Mouse (Mus musculus): Measurements from ENCODE around the gene Flot1.

The Flot1 gene

GRCm38 (mm10) chr17:35810900-35811648 is 12.0 kb upstream of the Flot1 start:
- DNase-seq (ENCODE audit: inconsistent age in 2 of 2, low spot score in 1 of 2): peak in 1 of 2 experiments; percentile 56

DNA sequence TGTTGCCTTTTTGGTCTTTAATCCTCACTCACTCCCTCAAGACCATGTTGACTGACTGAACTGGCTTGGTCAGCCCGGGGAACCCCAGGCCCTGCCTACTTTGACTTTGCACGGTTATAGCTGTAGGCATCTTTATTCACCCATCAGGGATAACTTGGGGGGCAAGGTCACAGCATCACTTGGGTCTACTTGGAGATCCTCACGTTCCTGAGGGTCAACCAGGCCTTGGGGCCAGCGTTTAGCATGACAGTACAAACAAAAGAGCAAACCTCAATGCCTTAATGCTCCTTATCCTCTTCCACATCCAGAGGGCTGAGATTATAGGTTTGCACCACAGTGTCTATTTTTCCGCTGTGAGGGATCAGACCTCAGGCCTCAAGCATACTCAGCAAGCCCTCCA is 10.7 kb upstream of the Flot1 start:
- peak in 1 of 2 experiments; percentile 47 for DNase-seq (ENCODE audit: inconsistent age in 2 of 2, low spot score in 1 of 2)

DNA sequence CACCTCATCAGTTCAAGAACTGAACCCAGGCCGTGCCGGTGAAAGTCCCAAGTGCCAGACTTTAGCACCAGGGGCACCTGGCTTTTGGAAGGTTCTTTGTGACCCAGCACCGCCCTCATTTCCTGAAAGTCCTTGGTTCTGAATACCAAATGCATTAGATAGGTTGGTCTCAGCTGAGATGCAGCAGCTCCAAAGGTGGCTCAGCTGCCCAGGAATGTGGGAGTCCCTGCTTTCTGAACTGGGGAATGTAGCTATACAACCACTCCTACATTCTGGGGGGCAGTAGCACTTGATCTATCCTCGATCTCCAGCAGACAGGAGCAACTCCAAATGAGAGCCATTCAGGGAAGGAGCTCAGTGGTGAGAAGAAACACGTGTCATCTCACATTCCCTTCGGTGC is 10.3 kb upstream of the Flot1 start:
- no peak for DNase-seq (ENCODE audit: inconsistent age in 2 of 2, low spot score in 1 of 2)

GRCm38 (mm10) chr17:35813245-35813647 is 9.8 kb upstream of the Flot1 start:
- peak; percentile 96 to 98 for DNase-seq (ENCODE audit: inconsistent age in 2 of 2, low spot score in 1 of 2)

DNA sequence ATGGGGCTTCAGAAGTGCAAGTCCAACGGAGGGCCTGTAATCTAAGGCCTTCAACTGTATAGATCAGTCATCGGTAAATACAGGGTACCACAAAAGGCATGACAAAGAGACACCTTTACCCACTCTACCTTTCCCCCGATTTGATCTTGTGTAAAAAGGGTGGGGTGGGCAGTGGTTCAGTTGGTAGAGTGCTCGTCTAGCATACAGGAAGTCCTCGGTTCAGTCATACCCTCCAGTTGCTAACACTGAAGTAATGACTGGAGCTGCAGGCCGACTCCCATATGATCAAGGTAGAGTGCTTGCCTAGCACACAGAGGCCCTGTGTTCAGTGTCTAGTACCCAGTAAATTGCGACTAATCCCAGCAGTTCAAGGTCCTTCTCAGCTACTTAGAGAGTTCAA is 9.4 kb upstream of the Flot1 start:
- peak in 1 of 2 experiments; percentile 48 for DNase-seq (ENCODE audit: inconsistent age in 2 of 2, low spot score in 1 of 2)

DNA sequence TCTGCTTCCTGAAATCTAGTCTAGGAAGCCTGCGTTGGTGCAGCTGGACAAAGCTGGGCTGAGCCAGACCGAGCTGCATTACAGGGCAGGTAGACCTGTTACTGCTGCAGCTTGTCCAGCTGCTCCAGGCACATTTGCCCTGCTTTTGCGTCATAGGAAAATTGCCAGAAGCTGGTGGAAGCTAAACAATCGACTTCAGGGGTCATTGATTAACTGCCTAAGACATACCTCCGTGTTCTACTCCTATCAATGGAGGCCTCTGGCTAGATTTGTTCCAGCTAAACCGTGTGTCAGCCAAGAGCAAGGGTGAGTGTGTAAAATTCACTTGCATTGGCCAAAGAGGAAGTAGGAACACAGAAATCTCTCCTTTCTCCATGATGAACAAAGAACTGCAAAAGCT is 8.4 kb upstream of the Flot1 start:
- peak; percentile 18 to 62 for DNase-seq (ENCODE audit: inconsistent age in 2 of 2, low spot score in 1 of 2)

GRCm38 (mm10) chr17:35815836-35816235 is 7.2 kb upstream of the Flot1 start:
- DNase-seq (ENCODE audit: inconsistent age in 2 of 2, low spot score in 1 of 2): no peak

GRCm38 (mm10) chr17:35816686-35817085 is 6.3 kb upstream of the Flot1 start:
- DNase-seq (ENCODE audit: inconsistent age in 2 of 2, low spot score in 1 of 2): no peak

DNA sequence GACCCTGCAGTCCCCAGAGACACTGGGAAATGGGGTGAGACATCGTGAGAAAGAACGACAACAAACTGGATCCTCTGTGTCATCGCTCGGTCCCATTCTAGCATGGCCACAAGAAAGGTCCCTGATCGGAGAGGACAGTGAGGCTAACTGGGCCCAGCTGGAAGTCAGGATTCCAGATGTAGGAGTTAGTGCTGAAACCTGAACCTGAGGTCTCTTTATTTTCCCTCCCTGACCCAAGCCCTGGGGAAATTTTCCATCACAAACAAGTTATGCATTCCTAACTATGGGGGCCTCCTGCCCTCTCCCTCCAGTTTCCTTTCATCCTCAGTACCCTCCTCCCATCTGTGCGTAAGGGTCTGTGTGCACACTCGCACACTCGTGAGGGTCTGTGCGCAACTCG is 5.8 kb upstream of the Flot1 start:
- no peak for DNase-seq (ENCODE audit: inconsistent age in 2 of 2, low spot score in 1 of 2)

GRCm38 (mm10) chr17:35820111-35820510 is 2.9 kb upstream of the Flot1 start:
- no peak for DNase-seq (ENCODE audit: inconsistent age in 2 of 2, low spot score in 1 of 2)

GRCm38 (mm10) chr17:35821439-35822430 is 1.3 kb upstream of the Flot1 start, which contains the start of gene Ier3:
Ier3 (plus strand) TSS chr17:35821684.
- peak; percentile 92 to 97 for DNase-seq (ENCODE audit: inconsistent age in 2 of 2, low spot score in 1 of 2)

DNA sequence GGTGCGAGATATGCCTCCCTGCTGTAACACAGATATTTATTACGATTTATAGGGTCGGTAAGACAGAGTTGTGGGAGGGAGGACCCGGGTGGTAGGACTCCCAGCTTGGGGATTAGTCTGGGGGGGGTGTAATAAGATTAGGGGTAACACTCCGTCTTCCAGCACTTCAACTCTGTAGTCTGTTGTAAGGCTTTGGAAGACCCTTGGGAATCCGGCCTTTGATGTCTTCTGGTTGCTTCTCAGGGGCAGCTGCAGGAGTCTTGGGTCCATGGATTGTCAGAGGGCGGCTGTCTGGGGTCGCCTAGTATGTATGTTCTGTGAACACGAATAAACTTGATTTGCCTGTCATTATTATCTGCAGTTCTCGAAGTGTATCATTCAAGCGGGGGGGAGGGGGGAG is 466 bp upstream of the Flot1 start:
- peak in 1 of 2 experiments; percentile 47 for DNase-seq (ENCODE audit: inconsistent age in 2 of 2, low spot score in 1 of 2)

- peak; percentile 50 to 75 for DNase-seq (ENCODE audit: inconsistent age in 2 of 2, low spot score in 1 of 2)
Measured at GRCm38 (mm10) chr17:35824402-35824801, 1.4 kb downstream of the Flot1 start.

- DNase-seq (ENCODE audit: inconsistent age in 2 of 2, low spot score in 1 of 2): no peak
Measured at GRCm38 (mm10) chr17:35825109-35825850, 2.2 kb downstream of the Flot1 start.

DNA sequence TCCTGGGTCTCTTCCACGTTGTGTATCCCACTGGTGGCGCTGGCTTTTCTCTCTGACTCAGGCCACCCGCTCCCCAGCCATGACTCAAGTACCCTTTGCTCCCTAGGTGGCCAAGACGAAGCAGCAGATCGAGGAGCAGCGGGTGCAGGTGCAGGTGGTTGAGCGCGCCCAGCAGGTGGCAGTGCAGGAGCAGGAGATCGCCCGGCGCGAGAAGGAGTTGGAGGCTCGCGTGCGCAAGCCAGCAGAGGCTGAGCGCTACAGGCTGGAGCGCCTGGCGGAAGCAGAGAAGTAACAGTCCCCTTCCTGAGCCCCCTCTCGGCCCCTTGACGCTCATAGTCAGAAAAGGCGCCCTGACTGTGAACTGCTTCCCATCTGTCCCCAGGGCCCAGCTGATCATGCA is 6.7 kb downstream of the Flot1 start:
- DNase-seq (ENCODE audit: inconsistent age in 2 of 2, low spot score in 1 of 2): peak; percentile 89 to 95

- peak in 1 of 2 experiments; percentile 12 for DNase-seq (ENCODE audit: inconsistent age in 2 of 2, low spot score in 1 of 2)
Measured at GRCm38 (mm10) chr17:35832400-35833238, 9.6 kb downstream of the Flot1 start.

GRCm38 (mm10) chr17:35833239-35833751 is 10.3 kb downstream of the Flot1 start:
- DNase-seq (ENCODE audit: inconsistent age in 2 of 2, low spot score in 1 of 2): peak in 1 of 2 experiments; percentile 51

- DNase-seq (ENCODE audit: inconsistent age in 2 of 2, low spot score in 1 of 2): no peak
Measured at GRCm38 (mm10) chr17:35833894-35834293, 10.9 kb downstream of the Flot1 start.

DNA sequence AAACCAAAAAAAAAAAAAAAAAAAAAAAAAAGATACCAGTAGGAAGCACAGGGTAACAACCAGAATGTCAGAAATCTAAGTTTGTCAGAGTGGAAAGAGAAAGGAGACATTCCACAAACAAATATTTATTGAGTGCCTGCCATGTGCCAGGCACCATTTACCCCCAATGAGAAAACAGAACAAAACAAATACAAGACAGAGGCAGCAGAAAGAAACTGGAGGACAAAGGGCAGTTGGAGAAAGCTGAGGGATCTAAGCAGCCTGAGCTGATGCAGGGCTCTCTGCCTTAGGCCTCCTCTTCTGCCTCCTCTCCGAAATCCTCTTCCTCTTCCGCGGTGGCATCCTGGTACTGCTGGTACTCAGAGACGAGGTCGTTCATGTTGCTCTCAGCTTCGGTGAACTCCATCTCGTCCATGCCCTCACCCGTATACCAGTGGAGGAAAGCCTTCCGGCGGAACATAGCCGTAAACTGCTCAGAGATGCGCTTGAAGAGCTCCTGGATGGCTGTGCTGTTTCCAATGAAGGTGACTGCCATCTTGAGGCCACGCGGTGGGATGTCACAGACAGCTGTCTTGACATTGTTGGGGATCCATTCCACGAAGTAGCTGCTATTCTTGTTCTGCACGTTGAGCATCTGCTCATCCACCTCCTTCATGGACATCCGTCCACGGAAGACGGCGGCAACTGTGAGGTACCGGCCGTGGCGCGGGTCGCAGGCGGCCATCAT is 11.8 kb downstream of the Flot1 start:
- DNase-seq (ENCODE audit: inconsistent age in 2 of 2, low spot score in 1 of 2): peak in 1 of 2 experiments; percentile 56

All from adrenal gland, adult (tissue).